Mouse (Mus musculus) hindbrain, embryonic 14.5 days (tissue): Measurements from ENCODE around the gene Slc25a21. TPM values are rescaled to one million over a fixed set of nuclear protein-coding genes. Genes with fewer than 3 reads are reported as not detected.

Experiments used
- ATAC-seq: fragments of 200-750 bp; cut with Nextera tagmentation; 2 replicates; pipeline ENCODE4 v1.8.0; 2017; ENCODE audit warnings: moderate number of reproducible peaks, mild to moderate bottlenecking, moderate TSS enrichment, moderate library complexity; ENCODE audit not compliant: low FRiP score
- DNase-seq: peaks from one replicate; pipeline ENCODE4 v3.0.0-alpha.2; 2015; ENCODE audit warnings: low spot score
- H3K27ac ChIP-seq: fragments of 300-500 bp; sonication (generic); 2 replicates; pipeline ENCODE4 v1.5.1; 2014; ENCODE audit warnings: mild to moderate bottlenecking, moderate library complexity
- H3K27me3 ChIP-seq: fragments of 300-500 bp; sonication (generic); 2 replicates; pipeline ENCODE4 v1.6.1; 2014; ENCODE audit warnings: mild to moderate bottlenecking, low read length, mixed read lengths; ENCODE audit not compliant: control insufficient read depth, insufficient read depth
- H3K36me3 ChIP-seq: fragments of 300-500 bp; sonication (generic); replicated peaks from 2 replicates; pipeline ENCODE4 v1.6.1; 2014; ENCODE audit not compliant: control insufficient read depth, insufficient read depth
- H3K4me1 ChIP-seq: fragments of 300-500 bp; sonication (generic); replicated peaks from 2 replicates; pipeline ENCODE4 v1.6.1; 2014; ENCODE audit warnings: antibody characterized with exemption, low read length, mixed read lengths; ENCODE audit not compliant: control insufficient read depth, insufficient read depth
- H3K4me2 ChIP-seq: fragments of 300-500 bp; sonication (generic); replicated peaks from 2 replicates; pipeline ENCODE4 v1.6.1; 2014; ENCODE audit warnings: mild to moderate bottlenecking, moderate library complexity
- H3K4me3 ChIP-seq: fragments of 300-500 bp; sonication (generic); replicated peaks from 2 replicates; pipeline ENCODE4 v1.5.1; 2014; ENCODE audit warnings: mild to moderate bottlenecking, low read length
- H3K9ac ChIP-seq: fragments of 300-500 bp; sonication (generic); 2 replicates; pipeline ENCODE4 v1.6.1; 2014
- H3K9me3 ChIP-seq: fragments of 300-500 bp; sonication (generic); 2 replicates; pipeline ENCODE4 v1.6.1; 2016; ENCODE audit warnings: low read length; ENCODE audit not compliant: control insufficient read depth
- whole genome bisulfite sequencing: fragments of 180-500 bp; shearing (Covaris S2); extraction: QIAGEN DNeasy Blood & Tissue Kit; methylation state at CpG from one replicate; pipeline ENCODE4 v1.1.7; 2014; 5-methylcytosine and 5-hydroxymethylcytosine counted together
- polyA plus RNA-seq: library from polyadenylated mRNA; unstranded; fragments of >200 nt; fragmentation: Nextera tagmentation; extraction: Ambion mirVana; gene quantifications from 2 replicates; pipeline ENCODE4 v1.2.1, GENCODE M21; 2014

Slc25a21 gene
- polyA plus RNA-seq, 1 experiment from 2014 or later, result 0.36 TPM

GRCm38 (mm10) chr12:56827808-56828384 is 369.4 kb downstream of the Slc25a21 start:
- Histone ChIP-seq H3K4me2 (no peak overlapping the region), H3K4me3 (no peak overlapping the region), H3K27ac (no peak overlapping the region), H3K4me1 (no peaks in the 10 kb centered on the region), H3K9me3 (no peaks in the 10 kb centered on the region), H3K36me3 (no peaks in the 10 kb centered on the region), H3K27me3 (no peaks in the 10 kb centered on the region), H3K9ac (no peak overlapping the region)
- DNase-seq, result no peak
- 59% methylated on average over 8 of the region's 8 CpGs for WGBS
- ATAC-seq, result no peak

GRCm38 (mm10) chr12:56824688-56825087 is 372.6 kb downstream of the Slc25a21 start:
- no peak overlapping the region for H3K4me3 ChIP-seq
- H3K9me3 ChIP-seq, result no peaks in the 10 kb centered on the region
- H3K9ac ChIP-seq, result no peak overlapping the region
- ATAC-seq (no peak), DNase-seq (no peak)
- no peak overlapping the region for H3K27ac ChIP-seq
- no peaks in the 10 kb centered on the region for H3K4me1 ChIP-seq
- H3K27me3 ChIP-seq, result no peaks in the 10 kb centered on the region
- H3K4me2 ChIP-seq, result no peak overlapping the region
- H3K36me3 ChIP-seq, result no peaks in the 10 kb centered on the region
- 83% methylated on average over 5 of the region's 5 CpGs for WGBS

GRCm38 (mm10) chr12:56822122-56822521 is 375.1 kb downstream of the Slc25a21 start:
- DNase-seq (no peak), ATAC-seq (no peak)
- no peak overlapping the region for H3K9ac ChIP-seq
- H3K4me1 ChIP-seq, result no peaks in the 10 kb centered on the region
- no peaks in the 10 kb centered on the region for H3K9me3 ChIP-seq
- no peak overlapping the region for H3K4me3 ChIP-seq
- WGBS, result 84% methylated on average over 2 of the region's 2 CpGs
- H3K27ac ChIP-seq, result no peak overlapping the region
- H3K27me3 ChIP-seq, result no peaks in the 10 kb centered on the region
- no peak overlapping the region for H3K4me2 ChIP-seq
- no peaks in the 10 kb centered on the region for H3K36me3 ChIP-seq

- Histone ChIP-seq H3K4me1 (no peaks in the 10 kb centered on the region), H3K4me2 (no peak overlapping the region), H3K9ac (no peak overlapping the region), H3K27me3 (no peaks in the 10 kb centered on the region), H3K4me3 (no peak overlapping the region), H3K9me3 (no peaks in the 10 kb centered on the region), H3K27ac (no peak overlapping the region), H3K36me3 (no peaks in the 10 kb centered on the region)
- WGBS, result 90% methylated on average over 2 of the region's 2 CpGs
- no peak for ATAC-seq
- no peak for DNase-seq
Measured at GRCm38 (mm10) chr12:56820604-56821003, 376.7 kb downstream of the Slc25a21 start.

GRCm38 (mm10) chr12:56807483-56807882 is 389.8 kb downstream of the Slc25a21 start:
- H3K4me2 ChIP-seq, result no peak overlapping the region
- H3K27ac ChIP-seq, result no peak overlapping the region
- no peaks in the 10 kb centered on the region for H3K27me3 ChIP-seq
- H3K9ac ChIP-seq, result no peak overlapping the region
- WGBS, result 42% methylated on average over 2 of the region's 2 CpGs
- no peak for DNase-seq
- H3K36me3 ChIP-seq, result no peaks in the 10 kb centered on the region
- H3K4me1 ChIP-seq, result no peaks in the 10 kb centered on the region
- no peaks in the 10 kb centered on the region for H3K9me3 ChIP-seq
- ATAC-seq, result no peak
- H3K4me3 ChIP-seq, result no peak overlapping the region

- H3K4me3 ChIP-seq, result no peak overlapping the region
- H3K9ac ChIP-seq, result no peak overlapping the region
- H3K27me3 ChIP-seq, result no peaks in the 10 kb centered on the region
- no peak overlapping the region for H3K27ac ChIP-seq
- DNase-seq (no peak), ATAC-seq (no peak)
- no peaks in the 10 kb centered on the region for H3K4me1 ChIP-seq
- H3K4me2 ChIP-seq, result no peak overlapping the region
- no peaks in the 10 kb centered on the region for H3K9me3 ChIP-seq
- 91% methylated on average over 2 of the region's 2 CpGs for WGBS
- H3K36me3 ChIP-seq, result no peaks in the 10 kb centered on the region
Measured at GRCm38 (mm10) chr12:56807078-56807477, 390.2 kb downstream of the Slc25a21 start.

- no peak overlapping the region for H3K4me3 ChIP-seq
- no peaks in the 10 kb centered on the region for H3K9me3 ChIP-seq
- 48% methylated on average over 3 of the region's 3 CpGs for WGBS
- no peak overlapping the region for H3K27ac ChIP-seq
- DNase-seq (no peak), ATAC-seq (no peak)
- no peak overlapping the region for H3K9ac ChIP-seq
- H3K36me3 ChIP-seq, result no peaks in the 10 kb centered on the region
- H3K4me2 ChIP-seq, result no peak overlapping the region
- H3K4me1 ChIP-seq, result no peaks in the 10 kb centered on the region
- H3K27me3 ChIP-seq, result no peaks in the 10 kb centered on the region
Measured at GRCm38 (mm10) chr12:56804487-56804886, 392.8 kb downstream of the Slc25a21 start.

GRCm38 (mm10) chr12:56798641-56799415 is 398.4 kb downstream of the Slc25a21 start:
- Histone ChIP-seq H3K4me3 (no peak overlapping the region), H3K4me1 (no peaks in the 10 kb centered on the region), H3K27ac (no peak overlapping the region), H3K4me2 (no peak overlapping the region), H3K9me3 (no peaks in the 10 kb centered on the region), H3K36me3 (no peaks in the 10 kb centered on the region), H3K9ac (no peak overlapping the region), H3K27me3 (no peaks in the 10 kb centered on the region)
- no peak for DNase-seq
- 49% methylated on average over 6 of the region's 6 CpGs for WGBS
- ATAC-seq, result peak; percentile 50; the same call in 1 of the 2 replicates

- Histone ChIP-seq H3K27me3 (no peaks in the 10 kb centered on the region), H3K36me3 (no peaks in the 10 kb centered on the region), H3K4me3 (no peak overlapping the region), H3K4me2 (no peak overlapping the region), H3K9ac (no peak overlapping the region), H3K4me1 (no peaks in the 10 kb centered on the region), H3K27ac (no peak overlapping the region), H3K9me3 (no peaks in the 10 kb centered on the region)
- WGBS, result 74% methylated on average over 4 of the region's 4 CpGs
- no peak for DNase-seq
- ATAC-seq, result no peak
Measured at GRCm38 (mm10) chr12:56789236-56789635, 408.0 kb downstream of the Slc25a21 start.
